11 mouse cellular contexts compared by ENCODE assay signal in genomic region chr1:137591295-137591694, GRCm38 (mm10).
DNase-seq lines count a peak whose midpoint lies in the region; ATAC-seq and TF ChIP-seq lines count a peak whose summit lies in the region.
"Had no signal": no experiment of that assay in that cellular context is flagged by ENCODE, and none has a peak within 500 bp of the region (broad histone marks: within the 10 kb centered on the region; RNA-seq: fewer than 3 reads in every experiment).

No protein-coding gene starts in this region.

- peak; percentile 35; the same call in 1 of the 2 replicates for ATAC-seq in lung, embryonic 14.5 days (ENCODE audit: insufficient read depth)
- ATAC-seq: CD4-positive, CD25-positive, alpha-beta regulatory T cell, adult 4 months had no signal

- H3K4me1 ChIP-seq in heart, embryonic 10.5 days: no peaks in the 10 kb centered on the region
- H3K4me1 ChIP-seq in lung, embryonic 14.5 days (ENCODE audit: insufficient read depth): no peaks in the 10 kb centered on the region
- H3K4me1 ChIP-seq: midbrain, embryonic 12.5 days had no signal

- H3K36me3 ChIP-seq in heart, embryonic 10.5 days: no peaks in the 10 kb centered on the region
- no peaks in the 10 kb centered on the region for H3K36me3 ChIP-seq in lung, embryonic 14.5 days (ENCODE audit: insufficient read depth)
- H3K36me3 ChIP-seq: forebrain, embryonic 10.5 days; midbrain, embryonic 12.5 days had no signal

- 63% methylated on average over 3 of the region's 3 CpGs for WGBS in heart, embryonic 10.5 days
- WGBS in lung, embryonic 14.5 days: 48% methylated on average over 3 of the region's 3 CpGs

- no peaks in the 10 kb centered on the region for H3K9me3 ChIP-seq in heart, embryonic 10.5 days
- no peaks in the 10 kb centered on the region for H3K9me3 ChIP-seq in lung, embryonic 14.5 days (ENCODE audit: low read depth, low read length)
- H3K9me3 ChIP-seq: forebrain, embryonic 10.5 days; midbrain, embryonic 12.5 days had no signal

- H3K27me3 ChIP-seq in heart, embryonic 10.5 days (ENCODE audit: insufficient read depth, poor library complexity, severe bottlenecking): no peaks in the 10 kb centered on the region
- H3K27me3 ChIP-seq in lung, embryonic 14.5 days (ENCODE audit: insufficient read depth, low read length): no peaks in the 10 kb centered on the region
- H3K27me3 ChIP-seq: midbrain, embryonic 12.5 days had no signal

- TF ChIP-seq CTCF in lung, embryonic 14.5 days (IDR thresholded peaks at IDR 0.05; ENCODE audit: low read depth): no peak

- no peak overlapping the region for H3K9ac ChIP-seq in lung, embryonic 14.5 days
- H3K9ac ChIP-seq: midbrain, embryonic 12.5 days had no signal

- no peak overlapping the region for H3K27ac ChIP-seq in heart, embryonic 10.5 days
- no peak overlapping the region for H3K27ac ChIP-seq in lung, embryonic 14.5 days (ENCODE audit: low read depth)
- H3K27ac ChIP-seq: forebrain, embryonic 10.5 days; midbrain, embryonic 12.5 days had no signal

- no peak overlapping the region for H3K4me3 ChIP-seq in heart, embryonic 10.5 days
- no peak overlapping the region for H3K4me3 ChIP-seq in lung, embryonic 14.5 days (ENCODE audit: low read depth, low read length)
- H3K4me3 ChIP-seq: forebrain, embryonic 10.5 days; midbrain, embryonic 12.5 days had no signal

- no peak overlapping the region for H3K4me2 ChIP-seq in lung, embryonic 14.5 days
- H3K4me2 ChIP-seq: midbrain, embryonic 12.5 days had no signal

- DNase-seq in heart, adult 18-20 months: peak; percentile 56 to 69
- no peak for DNase-seq in heart, embryonic 10.5 days (ENCODE audit: low spot score)
- peak; percentile 88 for DNase-seq in Muller cell, postnatal 12 days (ENCODE audit: inconsistent ontology term)
- DNase-seq in cerebellum, postnatal 14 days: peak; percentile 88 to 90
- peak; percentile 59 for DNase-seq in lung, embryonic 14.5 days
- DNase-seq in liver: no peak
- DNase-seq in adrenal gland, adult 2 months: no peak
- DNase-seq in B cell, adult 2 months: no peak

Comparison
In these comparisons a context has a peak if more than half of its experiments do, and no peak if none do; other contexts are left out.
1. DNase-seq: peak in heart, adult 18-20 months (2 of 2), Muller cell, postnatal 12 days (single experiment), cerebellum, postnatal 14 days (2 of 2) and lung, embryonic 14.5 days (single experiment); none in heart, embryonic 10.5 days (single experiment), liver (single experiment), adrenal gland, adult 2 months (single experiment) and B cell, adult 2 months (0 of 2).